Mouse (Mus musculus): Measurements from ENCODE around the gene 1700003F12Rik. TPM values are rescaled to one million over a fixed set of nuclear protein-coding genes. Genes with fewer than 3 reads are reported as not detected.

1700003F12Rik gene
- polyA plus RNA-seq, 1 experiment = 10.8 TPM

DNA sequence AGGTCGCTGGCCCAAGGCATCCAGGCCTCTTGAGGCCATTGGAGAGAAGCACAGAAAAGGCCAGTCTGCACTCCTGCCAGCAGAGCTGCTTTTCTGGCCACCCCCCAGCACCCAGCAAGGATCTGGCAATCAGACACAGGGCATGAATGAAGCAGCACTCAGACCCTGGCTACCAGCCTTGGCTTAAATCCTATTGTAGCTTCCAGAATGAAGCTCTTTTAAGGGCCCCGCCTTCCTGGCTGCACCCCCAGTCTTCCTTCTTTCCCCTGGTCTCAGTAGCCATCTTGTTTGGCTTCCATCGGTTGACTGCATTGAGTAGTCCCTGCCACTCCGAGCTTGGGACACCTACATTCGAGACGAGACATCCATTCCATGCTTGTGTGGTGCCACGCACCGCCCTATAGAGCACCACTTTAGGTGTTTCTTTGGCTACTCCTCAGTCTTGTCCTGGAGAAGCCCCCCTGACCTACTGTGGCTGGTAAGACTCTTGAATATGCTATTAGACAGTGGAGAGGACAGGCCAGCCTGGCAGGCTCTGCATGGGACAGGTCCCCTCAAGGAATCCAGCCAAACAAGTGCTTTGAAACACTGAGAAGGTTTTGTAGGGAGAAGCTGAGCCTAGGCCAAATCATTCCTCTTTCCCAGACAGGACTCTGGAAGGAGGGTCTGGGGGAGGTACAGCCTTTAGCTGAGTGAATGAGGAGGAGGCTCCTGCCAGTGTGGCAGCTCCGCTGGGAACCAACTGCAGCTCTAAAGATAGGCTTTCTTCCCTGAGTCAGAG, 3.1 kb upstream of the 1700003F12Rik start:
- peaks cover 16% of the 10 kb centered on the region for H3K4me1 ChIP-seq
- no peak overlapping the region for H3K4me3 ChIP-seq (replicated peaks)
- peaks cover 3% of the 10 kb centered on the region for H3K27me3 ChIP-seq (replicated peaks)
- peaks cover 53% of the 10 kb centered on the region for H3K36me3 ChIP-seq (replicated peaks; ENCODE audit: low read length)
- no peak for TF ChIP-seq FLI1 (IDR thresholded peaks at IDR 0.05; ENCODE audit: low read length)
- TF ChIP-seq GATA1 (IDR thresholded peaks at IDR 0.05; ENCODE audit: borderline replicate concordance, low read length) = no peak
- H3K9me3 ChIP-seq = no peaks in the 10 kb centered on the region

DNA sequence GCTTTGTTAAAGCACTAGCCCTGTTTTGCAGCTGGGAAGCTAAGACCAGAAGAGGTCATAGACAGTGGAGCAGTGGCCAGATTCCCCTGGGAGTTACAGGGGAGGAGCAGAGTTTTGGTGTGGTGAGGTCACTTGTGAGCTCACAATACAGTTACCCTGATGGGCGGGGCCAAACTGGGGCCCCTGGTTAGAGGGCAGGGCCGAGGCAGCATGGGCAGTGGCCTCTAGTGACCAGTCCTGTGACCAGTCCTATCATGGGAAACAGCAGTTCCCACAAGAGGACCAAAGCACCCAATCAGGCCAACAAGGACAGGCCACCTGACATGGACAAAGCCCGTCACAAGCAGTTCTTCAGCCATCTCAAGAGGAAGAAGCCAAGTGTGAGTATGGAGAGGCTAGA, 1.8 kb downstream of the 1700003F12Rik start:
- Histone ChIP-seq H3K4me1 (peaks cover 31% of the 10 kb centered on the region), H3K27me3 (replicated peaks) (peaks cover 28% of the 10 kb centered on the region), H3K36me3 (replicated peaks; ENCODE audit: low read length) (peaks cover 45% of the 10 kb centered on the region), H3K4me3 (replicated peaks) (peak overlapping the region; percentile 90), H3K9me3 (no peaks in the 10 kb centered on the region)
- TF ChIP-seq FLI1 (IDR thresholded peaks at IDR 0.05; ENCODE audit: low read length) (no peak), GATA1 (IDR thresholded peaks at IDR 0.05; ENCODE audit: borderline replicate concordance, low read length) (no peak)

- Histone ChIP-seq H3K36me3 (replicated peaks; ENCODE audit: low read length) (peaks cover 49% of the 10 kb centered on the region), H3K9me3 (no peaks in the 10 kb centered on the region), H3K4me3 (replicated peaks) (peak overlapping the region; percentile 90), H3K27me3 (replicated peaks) (peaks cover 28% of the 10 kb centered on the region), H3K4me1 (peaks cover 31% of the 10 kb centered on the region)
- no peak for TF ChIP-seq FLI1 (IDR thresholded peaks at IDR 0.05; ENCODE audit: low read length)
- TF ChIP-seq GATA1 (IDR thresholded peaks at IDR 0.05; ENCODE audit: borderline replicate concordance, low read length) = no peak
These were observed 2.4 kb downstream of the 1700003F12Rik start for GRCm38 (mm10) chr2:154549127-154549885.

DNA sequence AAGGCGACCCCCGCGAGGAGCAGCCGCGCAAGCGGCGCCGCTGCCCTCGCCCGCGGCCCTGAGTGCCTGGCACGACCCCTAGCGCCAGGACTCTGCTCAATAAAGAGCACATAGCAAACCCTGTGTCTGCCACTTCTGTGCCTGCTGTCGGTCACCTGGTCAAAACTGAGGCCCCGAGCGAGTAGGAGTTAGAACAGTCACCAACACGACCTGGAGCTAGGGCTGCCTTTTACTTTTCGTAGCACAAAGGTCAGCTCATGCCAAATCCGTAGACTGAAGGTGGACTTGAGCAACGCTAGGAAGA, 3.0 kb downstream of the 1700003F12Rik start:
- TF ChIP-seq GATA1 (IDR thresholded peaks at IDR 0.05; ENCODE audit: borderline replicate concordance, low read length) (no peak), FLI1 (IDR thresholded peaks at IDR 0.05; ENCODE audit: low read length) (no peak)

GRCm38 (mm10) chr2:154550937-154551336, 4.1 kb downstream of the 1700003F12Rik start:
- no peak for TF ChIP-seq FLI1 (IDR thresholded peaks at IDR 0.05; ENCODE audit: low read length)
- no peak for TF ChIP-seq GATA1 (IDR thresholded peaks at IDR 0.05; ENCODE audit: borderline replicate concordance, low read length)
- Histone ChIP-seq H3K27me3 (replicated peaks) (peaks cover 29% of the 10 kb centered on the region), H3K36me3 (replicated peaks; ENCODE audit: low read length) (peaks cover 50% of the 10 kb centered on the region), H3K9me3 (no peaks in the 10 kb centered on the region), H3K4me3 (replicated peaks) (no peak overlapping the region), H3K4me1 (peaks cover 29% of the 10 kb centered on the region)

More for the DNA sequence above, 3.0 kb downstream of the 1700003F12Rik start:
- Histone ChIP-seq H3K4me3 (replicated peaks) (peak overlapping the region; percentile 90), H3K4me1 (peaks cover 31% of the 10 kb centered on the region), H3K36me3 (replicated peaks; ENCODE audit: low read length) (peaks cover 51% of the 10 kb centered on the region), H3K9me3 (no peaks in the 10 kb centered on the region), H3K27me3 (replicated peaks) (peaks cover 28% of the 10 kb centered on the region)

GRCm38 (mm10) chr2:154551476-154551875, 4.6 kb downstream of the 1700003F12Rik start, which contains the start of gene Actl10:
TSS of gene Actl10 (plus strand) at chr2:154551776.
- no peak within 1 kb of the TSS for H3K4me3 ChIP-seq (replicated peaks)
- H3K9me3 ChIP-seq = no peaks in the 10 kb centered on the region
- H3K36me3 ChIP-seq (replicated peaks; ENCODE audit: low read length) = peaks cover 46% of the 10 kb centered on the region
- TF ChIP-seq FLI1 (IDR thresholded peaks at IDR 0.05; ENCODE audit: low read length) = no peak
- peaks cover 29% of the 10 kb centered on the region for H3K27me3 ChIP-seq (replicated peaks)
- H3K4me1 ChIP-seq = peaks cover 29% of the 10 kb centered on the region

- peaks cover 29% of the 10 kb centered on the region for H3K27me3 ChIP-seq (replicated peaks)
- peaks cover 42% of the 10 kb centered on the region for H3K36me3 ChIP-seq (replicated peaks; ENCODE audit: low read length)
- no peak for TF ChIP-seq FLI1 (IDR thresholded peaks at IDR 0.05; ENCODE audit: low read length)
- TF ChIP-seq GATA1 (IDR thresholded peaks at IDR 0.05; ENCODE audit: borderline replicate concordance, low read length) = no peak
- no peaks in the 10 kb centered on the region for H3K9me3 ChIP-seq
- peaks cover 30% of the 10 kb centered on the region for H3K4me1 ChIP-seq
- H3K4me3 ChIP-seq (replicated peaks) = no peak overlapping the region
These were observed 5.0 kb downstream of the 1700003F12Rik start for GRCm38 (mm10) chr2:154551927-154552326.

DNA sequence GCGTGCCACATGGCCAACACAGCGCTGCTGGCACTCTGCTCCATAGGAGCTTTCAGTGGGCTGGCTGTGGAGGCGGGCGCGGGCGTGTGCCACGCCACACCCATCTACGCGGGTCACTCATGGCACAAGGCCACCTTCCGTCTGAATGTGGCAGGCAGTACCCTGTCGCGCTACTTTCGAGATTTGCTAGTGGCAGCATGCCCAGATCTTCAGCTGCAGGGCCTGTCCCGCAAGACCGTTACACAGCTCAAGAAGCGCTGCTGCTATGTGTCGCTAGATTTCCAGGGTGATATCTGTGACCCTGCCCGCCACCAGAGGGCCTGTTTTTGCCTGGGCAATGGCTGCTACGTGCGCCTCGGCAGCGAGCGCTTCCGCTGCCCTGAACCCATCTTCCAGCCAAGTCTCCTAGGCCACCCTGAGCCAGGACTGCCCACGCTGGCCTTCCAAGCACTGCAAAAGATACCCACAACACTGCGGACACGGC, 5.6 kb downstream of the 1700003F12Rik start:
- Histone ChIP-seq H3K9me3 (no peaks in the 10 kb centered on the region), H3K4me1 (peaks cover 36% of the 10 kb centered on the region), H3K27me3 (replicated peaks) (peaks cover 26% of the 10 kb centered on the region), H3K4me3 (replicated peaks) (no peak overlapping the region), H3K36me3 (replicated peaks; ENCODE audit: low read length) (peaks cover 37% of the 10 kb centered on the region)
- TF ChIP-seq GATA1 (IDR thresholded peaks at IDR 0.05; ENCODE audit: borderline replicate concordance, low read length) = no peak
- no peak for TF ChIP-seq FLI1 (IDR thresholded peaks at IDR 0.05; ENCODE audit: low read length)

GRCm38 (mm10) chr2:154555235-154555634, 8.3 kb downstream of the 1700003F12Rik start:
- Histone ChIP-seq H3K36me3 (replicated peaks; ENCODE audit: low read length) (peaks cover 45% of the 10 kb centered on the region), H3K4me1 (peaks cover 47% of the 10 kb centered on the region), H3K4me3 (replicated peaks) (no peak overlapping the region), H3K9me3 (no peaks in the 10 kb centered on the region), H3K27me3 (replicated peaks) (peaks cover 17% of the 10 kb centered on the region)
- TF ChIP-seq GATA1 (IDR thresholded peaks at IDR 0.05; ENCODE audit: borderline replicate concordance, low read length) (no peak), FLI1 (IDR thresholded peaks at IDR 0.05; ENCODE audit: low read length) (no peak)

Data from megakaryocyte, embryonic 14.5 days (primary cell).